Mouse (Mus musculus): ENCODE measurements at regions not wholly inside any gene's neighbourhood (a gene's known extent, or its start where the extent isn't known, plus 50 kb on each side); places are given as distances from the start of the nearest gene placed in this dataset.
A peak's percentile ranks its signal among the peaks of the same experiment; 100 is the strongest.

- Histone ChIP-seq H3K27me3 (no peaks in the 10 kb centered on the region), H3K36me3 (no peaks in the 10 kb centered on the region), H3K4me3 (no peak overlapping the region), H3K9ac (no peak overlapping the region), H3K4me1 (replicated peaks) (peaks cover 6% of the 10 kb centered on the region), H3K4me2 (no peak overlapping the region), H3K27ac (replicated peaks) (no peak overlapping the region), H3K9me3 (no peaks in the 10 kb centered on the region)
- WGBS: 14% methylated on average over 1 of the region's 1 CpGs
- no peak for ATAC-seq (ENCODE audit: low read depth)
Measured at GRCm38 (mm10) chr12:49579451-49580190, 194.6 kb downstream of the Gm43517 start.

DNA sequence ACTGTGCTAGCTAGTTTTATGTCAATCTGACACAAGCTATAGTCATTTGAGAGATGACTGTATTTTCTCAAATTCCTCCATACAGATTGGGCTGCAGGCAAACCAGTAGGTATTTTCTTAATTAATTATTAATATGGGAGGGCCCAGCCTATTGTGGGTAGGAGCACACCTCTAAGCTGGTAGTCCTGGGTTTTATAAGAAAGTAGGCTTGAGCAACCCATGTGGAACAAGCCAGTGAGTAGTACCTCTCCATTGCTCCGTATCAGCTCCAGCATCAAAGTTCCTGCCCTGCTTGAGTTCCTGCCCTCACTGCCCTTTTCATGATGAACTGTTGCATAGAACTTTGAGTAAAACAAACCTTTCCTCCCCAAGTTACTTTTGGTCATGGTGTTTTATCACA is 198.9 kb downstream of the Gm43517 start:
- Histone ChIP-seq H3K27ac (replicated peaks) (no peak overlapping the region), H3K27me3 (no peaks in the 10 kb centered on the region), H3K36me3 (no peaks in the 10 kb centered on the region), H3K9ac (no peak overlapping the region), H3K9me3 (no peaks in the 10 kb centered on the region), H3K4me1 (replicated peaks) (peaks cover 6% of the 10 kb centered on the region), H3K4me3 (no peak overlapping the region), H3K4me2 (no peak overlapping the region)
- ATAC-seq (ENCODE audit: low read depth): no peak
- 68% methylated on average over 1 of the region's 1 CpGs for WGBS

- Histone ChIP-seq H3K27me3 (no peaks in the 10 kb centered on the region), H3K9me3 (no peaks in the 10 kb centered on the region), H3K27ac (replicated peaks) (no peak overlapping the region), H3K4me1 (replicated peaks) (no peaks in the 10 kb centered on the region), H3K4me2 (no peak overlapping the region), H3K9ac (no peak overlapping the region), H3K36me3 (no peaks in the 10 kb centered on the region), H3K4me3 (no peak overlapping the region)
- no peak for ATAC-seq (ENCODE audit: low read depth)
- WGBS: 88% methylated on average over 3 of the region's 3 CpGs
Measured at GRCm38 (mm10) chr12:49622264-49622663, 237.3 kb downstream of the Gm43517 start.

DNA sequence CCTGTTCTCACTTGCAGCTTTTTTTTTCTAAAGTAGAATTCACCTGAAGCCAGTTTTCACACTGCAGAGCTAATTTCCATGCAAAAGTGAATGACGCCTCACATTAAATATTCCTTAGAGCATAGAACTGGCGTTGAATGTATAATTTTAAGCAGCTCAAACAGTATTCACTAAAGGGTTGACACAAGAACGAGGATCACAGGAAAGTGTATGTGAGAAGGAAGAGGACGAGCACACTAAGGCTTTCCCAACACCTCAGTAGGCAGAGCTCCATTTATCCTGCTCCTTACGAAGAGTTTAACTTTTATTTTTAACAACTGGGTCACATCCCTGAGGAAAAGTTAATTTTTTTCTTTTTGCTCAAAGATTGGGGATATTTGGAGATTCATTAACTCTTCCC is 242.2 kb downstream of the Gm43517 start:
- WGBS: 75% methylated on average over 5 of the region's 5 CpGs
- H3K36me3 ChIP-seq: no peaks in the 10 kb centered on the region
- H3K9me3 ChIP-seq: no peaks in the 10 kb centered on the region
- no peaks in the 10 kb centered on the region for H3K4me1 ChIP-seq (replicated peaks)
- H3K4me2 ChIP-seq: no peak overlapping the region
- H3K27ac ChIP-seq (replicated peaks): no peak overlapping the region
- no peaks in the 10 kb centered on the region for H3K27me3 ChIP-seq
- no peak overlapping the region for H3K9ac ChIP-seq
- H3K4me3 ChIP-seq: no peak overlapping the region
- ATAC-seq (ENCODE audit: low read depth): no peak

DNA sequence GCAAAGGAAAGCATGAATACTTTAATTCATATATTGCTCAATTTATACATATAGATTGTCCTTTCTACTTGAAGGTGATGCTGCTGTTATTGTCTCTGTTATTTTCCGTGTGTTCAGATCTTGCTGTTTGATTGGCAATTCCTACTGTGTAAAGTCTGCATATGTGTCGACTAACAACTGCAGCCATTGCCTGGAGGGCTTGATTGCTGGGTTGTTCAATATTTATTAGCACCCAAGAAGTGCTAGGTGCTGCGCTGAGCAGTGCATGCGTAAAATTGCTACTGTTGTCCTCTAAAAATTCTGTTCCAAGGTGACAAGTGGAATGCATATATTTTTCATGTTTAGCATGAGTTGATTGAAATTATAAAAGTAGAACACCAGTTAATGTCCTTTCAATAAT is 243.0 kb downstream of the Gm43517 start:
- H3K9me3 ChIP-seq: no peaks in the 10 kb centered on the region
- no peak overlapping the region for H3K27ac ChIP-seq (replicated peaks)
- H3K4me1 ChIP-seq (replicated peaks): no peaks in the 10 kb centered on the region
- H3K9ac ChIP-seq: no peak overlapping the region
- no peaks in the 10 kb centered on the region for H3K27me3 ChIP-seq
- H3K4me3 ChIP-seq: no peak overlapping the region
- WGBS: 68% methylated on average over 4 of the region's 4 CpGs
- H3K36me3 ChIP-seq: no peaks in the 10 kb centered on the region
- no peak for ATAC-seq (ENCODE audit: low read depth)
- no peak overlapping the region for H3K4me2 ChIP-seq

DNA sequence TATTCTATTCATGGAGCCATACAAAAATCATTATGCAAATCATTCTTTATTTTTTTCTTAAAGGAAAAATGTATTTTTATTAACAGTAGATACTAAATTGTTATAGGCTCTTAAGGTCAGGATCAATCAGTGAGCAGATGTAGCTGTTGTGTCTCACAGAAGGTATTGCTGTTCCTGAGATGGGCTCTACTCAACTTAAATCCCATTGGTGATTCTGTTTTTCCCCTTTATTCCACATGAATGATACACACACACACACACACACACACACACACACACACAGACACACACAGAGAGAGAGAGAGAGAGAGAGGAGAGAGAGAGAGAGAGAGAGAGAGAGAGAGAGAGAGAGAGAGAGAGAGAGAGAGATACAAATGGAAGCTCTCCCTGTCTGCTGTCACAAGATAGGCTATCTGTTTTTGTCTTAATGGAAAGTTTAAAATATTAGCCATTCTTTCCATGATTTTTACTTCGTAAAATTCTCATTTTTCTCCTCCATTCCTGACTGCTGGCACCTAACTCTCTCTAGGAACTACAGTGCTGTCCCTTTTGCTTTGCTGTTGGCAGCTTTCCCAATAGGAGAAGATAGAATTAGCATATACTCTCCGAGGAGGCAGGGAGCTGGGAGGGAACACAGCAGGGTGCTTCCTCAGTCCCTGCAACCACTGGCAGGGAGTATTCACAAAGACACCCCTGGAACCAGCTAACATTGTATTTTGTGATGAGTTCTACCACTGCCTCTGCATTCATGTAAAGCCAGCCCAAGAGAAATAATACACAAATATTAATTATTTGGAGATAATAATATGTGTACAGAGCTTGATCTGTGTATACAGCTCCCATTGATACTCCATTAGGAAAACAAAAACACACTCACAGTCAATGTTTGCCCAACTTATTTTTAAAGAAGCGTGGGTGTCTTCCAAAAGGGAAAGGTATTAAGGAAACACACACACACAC is 264.4 kb downstream of the Gm43517 start:
- Histone ChIP-seq H3K27me3 (no peaks in the 10 kb centered on the region), H3K36me3 (no peaks in the 10 kb centered on the region), H3K9me3 (no peaks in the 10 kb centered on the region), H3K4me2 (no peak overlapping the region), H3K4me3 (no peak overlapping the region), H3K4me1 (replicated peaks) (0 out of 2 replicates have a peak, but pooled peaks cover 3% of the 10 kb centered on the region), H3K9ac (no peak overlapping the region), H3K27ac (replicated peaks) (no peak overlapping the region)
- ATAC-seq (ENCODE audit: low read depth): peak; percentile 75
- 39% methylated on average over 3 of the region's 3 CpGs for WGBS
